Mouse (Mus musculus) layer of hippocampus, adult 11-12 months (tissue): ENCODE measurements around the gene Gnai3.
A peak's percentile ranks its signal among the peaks of the same experiment; 100 is the strongest.

Experiments used
- DNase-seq: peaks from one replicate; pipeline ENCODE4 v3.0.0; 2022; ENCODE audit warnings: low spot score

The Gnai3 gene

GRCm38 (mm10) chr3:108083161-108083560, 62.8 kb downstream of the Gnai3 start:
- DNase-seq, result no peak

DNA sequence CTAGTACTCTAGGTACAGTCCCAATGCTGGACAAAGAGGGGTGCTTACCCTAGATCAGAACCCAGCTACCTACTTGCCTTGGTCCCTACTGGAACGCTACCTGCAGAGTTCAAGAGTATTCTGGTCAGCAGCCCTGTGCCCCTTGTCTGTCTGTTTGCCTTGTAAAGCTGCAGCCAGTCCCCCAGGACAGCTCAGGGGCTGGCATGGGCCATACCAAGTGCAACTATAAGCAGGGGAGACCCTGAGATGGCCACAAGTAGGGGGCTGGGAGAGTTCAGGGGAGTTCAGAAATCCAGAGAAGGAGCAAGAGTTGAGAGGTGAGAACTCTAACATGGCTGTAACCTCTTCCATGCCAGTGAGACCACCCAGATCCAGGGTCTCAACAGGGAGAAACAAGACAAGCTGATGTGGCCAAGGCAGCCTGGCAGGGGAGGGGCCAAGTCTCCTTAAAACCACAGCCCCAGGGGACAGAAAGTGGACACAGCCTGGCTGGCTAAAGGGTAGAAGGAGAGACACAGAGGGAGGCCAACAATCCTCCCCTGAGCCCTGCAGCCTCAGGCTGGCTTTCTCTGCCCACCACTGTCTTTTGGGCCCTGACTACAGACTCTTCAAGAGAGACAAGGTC, 63.6 kb downstream of the Gnai3 start:
- no peak for DNase-seq

DNA sequence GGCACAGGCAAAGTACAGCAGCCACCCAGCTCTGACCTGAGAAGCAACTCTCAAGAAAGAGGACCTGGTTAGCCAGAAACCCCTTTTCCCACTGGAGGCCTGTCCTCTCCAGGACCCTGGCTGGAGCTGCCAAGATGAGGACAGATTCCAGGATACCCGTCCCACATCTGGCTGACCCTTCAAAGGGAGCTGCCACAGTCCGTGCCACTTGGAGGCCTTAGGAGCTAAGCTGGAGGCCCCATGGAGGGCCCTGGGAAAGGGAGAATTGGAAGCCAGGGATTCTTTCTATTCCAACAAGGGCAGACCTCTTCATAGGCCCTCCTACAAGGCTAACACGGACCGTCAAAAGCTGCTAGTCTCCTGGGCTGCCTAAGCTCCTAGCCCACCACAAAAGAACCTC, 64.3 kb downstream of the Gnai3 start:
- no peak for DNase-seq

DNA sequence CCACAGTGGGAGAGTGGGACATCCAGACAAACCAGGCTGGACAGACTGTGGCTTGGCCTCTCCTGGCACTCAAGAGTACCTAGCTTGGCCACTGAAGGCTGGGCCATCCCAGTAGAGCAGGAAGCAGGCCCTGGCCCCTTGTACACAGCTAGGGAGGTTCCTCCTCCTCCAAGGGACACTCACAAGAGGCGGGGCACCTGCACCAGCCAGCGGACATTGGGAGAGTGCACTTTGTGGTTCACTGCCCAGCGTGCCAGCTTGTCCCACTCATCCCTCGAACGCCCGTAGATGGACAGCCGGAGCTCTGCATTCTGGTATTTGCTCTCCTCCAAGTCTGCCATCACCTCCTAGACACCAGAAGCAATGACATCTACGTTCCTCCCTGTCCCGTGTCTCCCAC, 69.1 kb downstream of the Gnai3 start:
- no peak for DNase-seq

GRCm38 (mm10) chr3:108072983-108073569, 72.9 kb downstream of the Gnai3 start:
- DNase-seq, result no peak

DNA sequence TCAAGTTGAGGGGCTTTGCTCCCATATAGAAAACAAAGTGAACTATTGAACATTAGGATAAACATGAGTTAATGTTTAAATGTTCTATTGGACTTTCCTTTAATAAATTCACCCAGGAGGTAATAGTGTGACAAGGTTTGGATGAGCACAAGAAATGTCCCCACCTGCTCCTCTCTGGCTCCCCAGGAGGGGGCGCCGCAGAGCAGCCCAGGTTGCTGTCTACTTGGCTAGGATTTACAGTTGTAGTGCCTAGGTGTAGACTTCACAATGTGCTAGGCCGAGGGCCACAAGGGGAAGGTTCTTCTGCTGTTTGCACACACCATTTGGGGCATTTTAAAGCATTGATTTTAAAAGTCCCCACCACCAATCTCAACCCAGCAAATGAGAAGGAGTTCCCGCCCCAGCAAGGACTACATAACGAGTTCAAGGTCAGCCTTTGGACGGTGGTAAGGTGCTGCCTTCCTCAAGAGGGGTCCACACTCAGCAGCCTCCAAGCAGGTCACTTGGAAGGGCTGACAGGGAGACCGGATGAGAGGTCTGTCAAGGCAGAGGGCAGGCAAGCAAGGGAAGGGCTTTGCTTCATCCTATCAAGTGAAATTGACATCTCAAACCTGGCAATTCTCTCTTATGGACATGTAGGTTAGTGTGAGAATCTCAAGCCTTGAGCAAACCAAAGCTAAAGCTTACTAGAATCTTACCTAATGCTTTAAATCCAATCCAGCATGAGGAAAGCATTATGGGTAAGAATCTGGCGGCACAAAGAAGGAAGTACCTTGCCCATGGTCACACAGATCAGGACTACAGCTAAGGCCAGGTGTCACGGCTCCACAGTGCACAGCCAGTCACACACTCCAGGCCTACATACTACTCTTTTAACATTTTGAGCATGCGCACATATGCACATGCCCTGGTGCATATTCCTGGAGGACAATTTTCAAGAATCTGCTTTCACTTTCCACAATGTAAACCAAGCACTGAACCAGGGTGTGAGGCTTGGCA, 75.4 kb downstream of the Gnai3 start:
- peak; percentile 70 for DNase-seq

- DNase-seq, result no peak
Measured at GRCm38 (mm10) chr3:108069231-108069870, 76.6 kb downstream of the Gnai3 start.

- DNase-seq, result no peak
Measured at GRCm38 (mm10) chr3:108068826-108069225, 77.1 kb downstream of the Gnai3 start.

DNA sequence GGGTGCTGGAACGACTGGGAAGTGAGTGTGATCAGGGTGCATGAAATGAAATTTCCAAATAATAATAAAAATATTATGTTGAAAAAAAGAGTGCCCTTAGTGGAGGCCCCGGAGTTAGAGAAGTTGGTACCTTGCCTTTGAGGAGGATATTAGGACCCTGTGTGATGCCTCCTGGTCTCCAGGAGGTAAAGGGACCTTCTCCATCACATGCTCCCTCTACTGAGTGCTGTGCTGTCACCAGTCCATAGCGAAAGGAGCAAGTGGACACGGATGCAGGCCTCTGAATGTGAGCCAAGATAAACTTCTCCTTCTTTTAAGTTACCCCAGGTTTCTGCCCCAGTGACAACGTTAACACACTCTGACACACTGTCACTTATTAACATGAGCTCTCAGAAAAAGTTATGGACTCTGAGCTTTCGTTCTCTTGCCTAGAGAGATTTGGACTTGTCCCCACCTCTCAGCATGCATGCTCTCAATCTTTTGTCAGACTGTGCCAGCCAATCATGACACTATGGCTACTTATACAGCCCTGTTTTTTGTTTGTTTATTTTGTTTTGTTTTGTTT, 78.5 kb downstream of the Gnai3 start:
- no peak for DNase-seq

DNA sequence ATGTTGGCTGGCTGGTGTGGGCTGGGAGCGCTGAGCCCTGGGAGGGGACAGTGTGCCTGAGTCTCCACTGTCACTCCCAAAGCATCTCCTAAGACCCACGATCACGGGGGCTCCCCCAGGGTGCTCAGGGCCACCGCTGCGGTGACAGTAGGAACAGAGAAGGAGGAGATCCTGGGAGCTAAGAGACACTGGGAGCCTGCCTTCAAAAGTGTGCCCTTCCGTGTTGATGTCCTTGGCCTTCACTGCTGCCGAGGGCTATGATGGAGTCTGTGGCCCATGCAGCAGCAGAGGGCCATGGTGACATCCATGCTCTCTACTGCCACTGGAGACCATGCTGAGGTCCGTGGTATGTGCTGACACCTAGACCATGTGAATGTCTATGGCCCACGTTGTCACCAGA, 80.4 kb downstream of the Gnai3 start:
- no peak for DNase-seq

- no peak for DNase-seq
Measured at GRCm38 (mm10) chr3:108064672-108065071, 81.3 kb downstream of the Gnai3 start.

DNA sequence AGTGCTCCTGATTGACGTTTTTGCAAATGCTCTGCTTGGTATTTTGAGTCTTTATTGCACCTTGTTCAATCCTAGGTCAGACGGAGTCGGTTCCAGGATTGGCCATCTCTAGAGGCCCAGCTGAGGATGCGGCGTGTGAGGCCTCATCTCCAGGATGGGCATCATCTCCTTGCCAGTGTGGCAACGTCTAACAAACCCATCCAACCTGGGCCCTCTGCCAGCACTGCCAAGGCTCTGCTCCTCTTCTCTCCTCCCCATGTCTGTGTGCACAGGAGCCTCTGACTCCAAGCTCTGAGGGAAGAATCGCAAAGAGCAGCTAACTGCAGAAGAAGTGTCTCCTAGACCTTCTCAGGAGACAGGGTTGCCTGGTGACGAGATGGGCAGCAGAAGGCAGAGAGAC, 83.3 kb downstream of the Gnai3 start:
- no peak for DNase-seq

- DNase-seq, result peak; percentile 75
Measured at GRCm38 (mm10) chr3:108061420-108061819, 84.5 kb downstream of the Gnai3 start.
